Mouse (Mus musculus): ENCODE results near the gene Med4. TPM values are rescaled to one million over a fixed set of nuclear protein-coding genes. Genes with fewer than 3 reads are reported as not detected.

The Med4 gene
- total RNA-seq (2021) (10 to 100 TPM; 19.5 to 23.5 TPM), polyA plus RNA-seq (2012; rRNA removed) (12.5 and 18.2 TPM in 2 replicates)
- long read RNA-seq, transcript Med4-201 (7 exons, 1,328 nt) = major isoform, 19 of 23 reads
- long read RNA-seq, partial matches to known transcripts = 3 of 23 reads
- long read RNA-seq, other reads (novel, unspliced or antisense) = 0 of 23 reads

- intact Hi-C loops (cut with DNase I) = loop anchor here (1.0 to 5.0 kb wide), 4 partner anchors 14 to 183 kb away; partner anchors contain the start of genes Itm2b and Rb1
- Histone ChIP-seq H3K36me3 (ENCODE audit: control insufficient read depth, insufficient read depth, low read length) (no peaks in the 10 kb centered on the region), H3K4me3 (peak within 1 kb of the TSS; percentile 69), H3K27me3 (ENCODE audit: control insufficient read depth, insufficient read depth, low read length) (no peaks in the 10 kb centered on the region), H3K27ac (peak within 1 kb of the TSS; percentile 68), H3K79me2 (replicated peaks; ENCODE audit: control insufficient read depth, insufficient read depth, low read length) (no peaks in the 10 kb centered on the region), H3K4me1 (ENCODE audit: control insufficient read depth, insufficient read depth, low read length) (peaks cover 5% of the 10 kb centered on the region), H3K9ac (ENCODE audit: low read depth, low read length) (peak within 1 kb of the TSS; percentile 85)
- WGBS = under 1% methylated on average over 41 of the region's 41 CpGs
- peak; percentile 94 to 97 for DNase-seq
- TF ChIP-seq EP300 (IDR thresholded peaks at IDR 0.05; ENCODE audit: insufficient read depth, low read depth, low read length) (peak; percentile 97), POLR2A (IDR thresholded peaks at IDR 0.05; ENCODE audit: insufficient read depth, low read depth, low read length) (peak; percentile 87), CTCF (IDR thresholded peaks at IDR 0.05) (no peak; the same call in 1 of the 2 replicates)
These were observed at the start of gene Med4 for GRCm38 (mm10) chr14:73509765-73510423. TSS of gene Med4 (plus strand) at chr14:73510025.

GRCm38 (mm10) chr14:73460514-73461134 is 49.2 kb upstream of the Med4 start:
- Histone ChIP-seq H3K4me1 (ENCODE audit: control insufficient read depth, insufficient read depth, low read length) (no peaks in the 10 kb centered on the region), H3K36me3 (ENCODE audit: control insufficient read depth, insufficient read depth, low read length) (no peaks in the 10 kb centered on the region), H3K4me3 (no peak overlapping the region), H3K79me2 (replicated peaks; ENCODE audit: control insufficient read depth, insufficient read depth, low read length) (no peaks in the 10 kb centered on the region), H3K9ac (ENCODE audit: low read depth, low read length) (no peak overlapping the region), H3K27ac (no peak overlapping the region), H3K27me3 (ENCODE audit: control insufficient read depth, insufficient read depth, low read length) (no peaks in the 10 kb centered on the region)
- DNase-seq = no peak
- WGBS = 47% methylated on average over 12 of the region's 12 CpGs
- TF ChIP-seq EP300 (IDR thresholded peaks at IDR 0.05; ENCODE audit: insufficient read depth, low read depth, low read length) = no peak
- no peak for TF ChIP-seq POLR2A (IDR thresholded peaks at IDR 0.05; ENCODE audit: insufficient read depth, low read depth, low read length)
- no peak for TF ChIP-seq CTCF (IDR thresholded peaks at IDR 0.05)
- intact Hi-C loops (cut with DNase I) = no loop called here

GRCm38 (mm10) chr14:73462211-73462610 is 47.6 kb upstream of the Med4 start:
- H3K79me2 ChIP-seq (replicated peaks; ENCODE audit: control insufficient read depth, insufficient read depth, low read length) = no peaks in the 10 kb centered on the region
- H3K27me3 ChIP-seq (ENCODE audit: control insufficient read depth, insufficient read depth, low read length) = no peaks in the 10 kb centered on the region
- no peaks in the 10 kb centered on the region for H3K36me3 ChIP-seq (ENCODE audit: control insufficient read depth, insufficient read depth, low read length)
- no peak overlapping the region for H3K9ac ChIP-seq (ENCODE audit: low read depth, low read length)
- no peak for DNase-seq
- intact Hi-C loops (cut with DNase I) = no loop called here
- TF ChIP-seq EP300 (IDR thresholded peaks at IDR 0.05; ENCODE audit: insufficient read depth, low read depth, low read length) (no peak), POLR2A (IDR thresholded peaks at IDR 0.05; ENCODE audit: insufficient read depth, low read depth, low read length) (no peak), CTCF (IDR thresholded peaks at IDR 0.05) (no peak)
- H3K4me1 ChIP-seq (ENCODE audit: control insufficient read depth, insufficient read depth, low read length) = no peaks in the 10 kb centered on the region
- WGBS = 73% methylated on average over 4 of the region's 4 CpGs
- H3K4me3 ChIP-seq = no peak overlapping the region
- H3K27ac ChIP-seq = no peak overlapping the region

- WGBS = 82% methylated on average over 6 of the region's 6 CpGs
- intact Hi-C loops (cut with DNase I) = no loop called here
- Histone ChIP-seq H3K4me1 (ENCODE audit: control insufficient read depth, insufficient read depth, low read length) (no peaks in the 10 kb centered on the region), H3K27me3 (ENCODE audit: control insufficient read depth, insufficient read depth, low read length) (no peaks in the 10 kb centered on the region), H3K36me3 (ENCODE audit: control insufficient read depth, insufficient read depth, low read length) (no peaks in the 10 kb centered on the region), H3K4me3 (no peak overlapping the region), H3K79me2 (replicated peaks; ENCODE audit: control insufficient read depth, insufficient read depth, low read length) (no peaks in the 10 kb centered on the region), H3K9ac (ENCODE audit: low read depth, low read length) (no peak overlapping the region), H3K27ac (no peak overlapping the region)
- DNase-seq = no peak
- no peak for TF ChIP-seq CTCF (IDR thresholded peaks at IDR 0.05)
- TF ChIP-seq POLR2A (IDR thresholded peaks at IDR 0.05; ENCODE audit: insufficient read depth, low read depth, low read length) = no peak
- no peak for TF ChIP-seq EP300 (IDR thresholded peaks at IDR 0.05; ENCODE audit: insufficient read depth, low read depth, low read length)
These were observed 42.1 kb upstream of the Med4 start for GRCm38 (mm10) chr14:73467697-73468096.

- no peak overlapping the region for H3K4me3 ChIP-seq
- H3K4me1 ChIP-seq (ENCODE audit: control insufficient read depth, insufficient read depth, low read length) = peaks cover 8% of the 10 kb centered on the region
- H3K27me3 ChIP-seq (ENCODE audit: control insufficient read depth, insufficient read depth, low read length) = no peaks in the 10 kb centered on the region
- DNase-seq = no peak
- no peak overlapping the region for H3K27ac ChIP-seq
- 86% methylated on average over 7 of the region's 7 CpGs for WGBS
- peaks cover 5% of the 10 kb centered on the region for H3K36me3 ChIP-seq (ENCODE audit: control insufficient read depth, insufficient read depth, low read length)
- intact Hi-C loops (cut with DNase I) = no loop called here
- no peak overlapping the region for H3K9ac ChIP-seq (ENCODE audit: low read depth, low read length)
- TF ChIP-seq CTCF (IDR thresholded peaks at IDR 0.05) (no peak), POLR2A (IDR thresholded peaks at IDR 0.05; ENCODE audit: insufficient read depth, low read depth, low read length) (no peak), EP300 (IDR thresholded peaks at IDR 0.05; ENCODE audit: insufficient read depth, low read depth, low read length) (no peak)
- H3K79me2 ChIP-seq (replicated peaks; ENCODE audit: control insufficient read depth, insufficient read depth, low read length) = no peaks in the 10 kb centered on the region
These were observed 40.3 kb upstream of the Med4 start for GRCm38 (mm10) chr14:73469506-73469905.

GRCm38 (mm10) chr14:73470593-73470992 is 39.2 kb upstream of the Med4 start:
- Histone ChIP-seq H3K4me3 (no peak overlapping the region), H3K4me1 (ENCODE audit: control insufficient read depth, insufficient read depth, low read length) (peaks cover 15% of the 10 kb centered on the region), H3K9ac (ENCODE audit: low read depth, low read length) (no peak overlapping the region), H3K27ac (no peak overlapping the region), H3K36me3 (ENCODE audit: control insufficient read depth, insufficient read depth, low read length) (peaks cover 6% of the 10 kb centered on the region), H3K79me2 (replicated peaks; ENCODE audit: control insufficient read depth, insufficient read depth, low read length) (no peaks in the 10 kb centered on the region), H3K27me3 (ENCODE audit: control insufficient read depth, insufficient read depth, low read length) (no peaks in the 10 kb centered on the region)
- DNase-seq = no peak
- WGBS = 74% methylated on average over 8 of the region's 8 CpGs
- TF ChIP-seq CTCF (IDR thresholded peaks at IDR 0.05) = no peak
- TF ChIP-seq POLR2A (IDR thresholded peaks at IDR 0.05; ENCODE audit: insufficient read depth, low read depth, low read length) = no peak
- TF ChIP-seq EP300 (IDR thresholded peaks at IDR 0.05; ENCODE audit: insufficient read depth, low read depth, low read length) = no peak
- intact Hi-C loops (cut with DNase I) = no loop called here
